Mouse (Mus musculus) limb, embryonic 10.5 days (tissue): ENCODE measurements at regions not wholly inside any gene's neighbourhood (a gene's known extent, or its start where the extent isn't known, plus 50 kb on each side); places are given as distances from the start of the nearest gene placed in this dataset.

Experiments
- DNase-seq: peaks from one replicate; pipeline ENCODE4 v3.0.0-alpha.2; 2017; ENCODE audit warnings: low spot score
- H3K27ac ChIP-seq: fragments of 300-500 bp; sonication (generic); 2 replicates; pipeline ENCODE4 v1.5.1; 2016; ENCODE audit warnings: mild to moderate bottlenecking
- H3K27me3 ChIP-seq: fragments of 300-500 bp; sonication (generic); 2 replicates; pipeline ENCODE4 v1.6.1; 2016; ENCODE audit warnings: low read depth, mild to moderate bottlenecking; ENCODE audit not compliant: poor library complexity, severe bottlenecking
- H3K36me3 ChIP-seq: fragments of 300-500 bp; sonication (generic); 2 replicates; pipeline ENCODE4 v1.6.1; 2016; ENCODE audit warnings: mild to moderate bottlenecking, moderate library complexity
- H3K4me1 ChIP-seq: fragments of 300-500 bp; sonication (generic); 2 replicates; pipeline ENCODE4 v1.6.1; 2016
- H3K4me3 ChIP-seq: fragments of 300-500 bp; sonication (generic); 2 replicates; pipeline ENCODE4 v1.5.1; 2016; ENCODE audit warnings: mild to moderate bottlenecking, moderate library complexity
- H3K9me3 ChIP-seq: fragments of 300-500 bp; sonication (generic); replicated peaks from 2 replicates; pipeline ENCODE4 v1.6.1; 2016; ENCODE audit warnings: mild to moderate bottlenecking
- WGBS: fragments of 180-500 bp; shearing (Covaris S2); methylation state at CpG from one replicate; pipeline ENCODE4 v1.1.7; 2016; 5-methylcytosine and 5-hydroxymethylcytosine counted together

DNA sequence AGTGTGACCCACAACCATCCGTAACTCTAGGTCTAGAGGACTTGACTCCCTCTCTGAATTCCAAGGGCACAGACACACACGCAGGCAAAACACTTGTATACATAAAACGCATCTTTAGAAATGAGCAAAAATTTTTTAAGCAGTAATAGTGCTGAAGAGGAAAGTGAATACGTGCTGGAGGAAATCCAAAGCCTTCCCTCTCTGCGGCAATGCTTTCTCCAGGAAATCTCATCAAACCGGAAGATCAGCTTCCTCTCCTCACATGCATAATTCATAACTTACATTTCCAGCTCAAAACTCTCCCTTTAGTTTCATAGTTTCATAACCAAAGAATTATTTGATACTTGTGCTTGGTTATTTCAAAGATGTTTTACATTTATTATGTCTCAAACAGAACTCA, 209.3 kb upstream of the Cited2 start:
- Histone ChIP-seq H3K27me3 (no peaks in the 10 kb centered on the region), H3K4me3 (no peak overlapping the region), H3K36me3 (no peaks in the 10 kb centered on the region), H3K27ac (no peak overlapping the region), H3K9me3 (no peaks in the 10 kb centered on the region), H3K4me1 (peaks cover 8% of the 10 kb centered on the region)
- 96% methylated on average over 6 of the region's 6 CpGs for WGBS
- no peak for DNase-seq

DNA sequence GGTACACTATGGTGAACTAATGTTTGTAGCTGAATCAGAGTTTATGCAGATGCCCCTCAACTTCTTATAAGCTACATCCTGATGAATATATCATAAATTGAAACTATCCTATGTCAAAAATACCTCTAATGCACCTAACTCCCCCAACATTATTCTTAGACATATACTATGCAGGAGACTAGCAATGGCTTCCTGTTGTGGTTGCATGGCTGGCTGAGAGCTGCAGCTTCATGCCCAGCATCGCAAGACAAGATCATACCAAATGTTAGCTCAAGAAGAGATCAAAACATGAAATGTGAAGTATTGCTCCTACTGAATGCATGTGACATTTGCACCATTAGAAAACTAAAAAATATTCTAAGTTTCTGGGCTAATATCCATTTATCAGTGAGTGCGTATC, 206.9 kb upstream of the Cited2 start:
- Histone ChIP-seq H3K36me3 (no peaks in the 10 kb centered on the region), H3K27me3 (no peaks in the 10 kb centered on the region), H3K4me1 (peaks cover 8% of the 10 kb centered on the region), H3K27ac (no peak overlapping the region), H3K4me3 (no peak overlapping the region), H3K9me3 (no peaks in the 10 kb centered on the region)
- no peak for DNase-seq
- 95% methylated on average over 2 of the region's 2 CpGs for WGBS

DNA sequence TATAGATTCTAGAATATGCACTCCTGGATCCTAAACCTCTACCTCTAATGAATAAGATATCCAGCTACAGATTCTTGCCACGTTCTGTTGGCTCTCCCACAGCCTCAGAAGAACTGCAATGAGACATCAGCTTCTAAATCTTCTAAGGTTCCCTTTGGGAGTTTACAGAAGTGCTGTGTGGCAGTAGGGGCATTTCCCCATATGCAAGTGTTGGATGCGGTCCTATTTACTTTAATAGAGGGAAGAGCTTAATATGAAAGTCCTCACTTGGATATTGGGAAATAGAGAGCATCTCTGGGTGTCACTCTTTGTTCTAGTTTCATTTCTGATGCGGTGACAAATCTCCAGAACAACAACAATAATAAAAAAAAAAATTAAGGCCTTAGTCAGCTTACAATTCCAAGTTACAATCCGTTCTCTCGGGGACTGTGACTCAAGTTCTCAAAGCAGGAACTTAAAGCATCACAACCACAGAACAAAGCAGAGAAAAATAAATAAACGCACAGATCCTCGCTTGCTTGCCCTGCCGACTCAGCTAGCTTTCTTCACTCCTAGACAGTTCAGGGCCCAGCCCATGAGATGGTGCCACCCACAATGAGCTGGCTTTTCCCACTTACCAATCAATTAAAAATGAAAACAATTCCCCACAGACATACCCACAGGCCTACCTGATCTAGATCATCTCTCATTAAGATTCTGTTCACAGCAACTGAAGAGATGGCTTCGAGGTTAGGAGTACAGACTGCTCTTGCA, 204.4 kb upstream of the Cited2 start:
- Histone ChIP-seq H3K27me3 (no peaks in the 10 kb centered on the region), H3K4me1 (peaks cover 10% of the 10 kb centered on the region; the same call in 1 of the 2 replicates), H3K9me3 (no peaks in the 10 kb centered on the region), H3K4me3 (no peak overlapping the region), H3K36me3 (no peaks in the 10 kb centered on the region), H3K27ac (no peak overlapping the region)
- no peak for DNase-seq
- WGBS, result 70% methylated on average over 9 of the region's 9 CpGs

DNA sequence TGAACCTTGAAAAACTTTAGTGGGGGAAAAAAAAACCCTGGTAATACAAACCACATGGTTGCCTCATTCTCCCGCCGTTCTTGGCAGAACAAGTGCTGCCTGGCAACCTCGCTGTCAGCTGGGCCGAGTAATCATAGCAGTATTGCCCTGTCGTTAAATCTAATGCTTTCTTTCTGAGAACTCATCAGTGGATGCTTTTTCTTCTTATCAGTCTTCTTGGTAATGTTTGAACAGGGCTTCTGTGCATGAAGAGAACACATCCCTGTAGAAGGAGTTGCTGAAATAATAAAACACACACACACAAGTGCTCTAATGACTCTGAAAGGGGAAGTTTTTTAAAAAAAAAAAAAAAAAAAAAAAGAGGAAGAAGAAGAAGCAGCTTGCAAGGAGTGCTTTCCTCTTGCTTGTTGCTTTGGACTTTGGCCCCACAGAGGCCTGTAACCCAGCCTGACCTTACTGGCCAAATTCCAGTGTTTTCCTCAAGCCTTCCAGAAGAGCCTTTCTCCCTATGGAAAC, 200.9 kb upstream of the Cited2 start:
- Histone ChIP-seq H3K27me3 (no peaks in the 10 kb centered on the region), H3K4me3 (no peak overlapping the region), H3K9me3 (no peaks in the 10 kb centered on the region), H3K4me1 (peaks cover 10% of the 10 kb centered on the region; the same call in 1 of the 2 replicates), H3K27ac (peak overlapping the region; percentile 73), H3K36me3 (no peaks in the 10 kb centered on the region)
- 20% methylated on average over 5 of the region's 5 CpGs for WGBS
- DNase-seq, result peak; percentile 67

DNA sequence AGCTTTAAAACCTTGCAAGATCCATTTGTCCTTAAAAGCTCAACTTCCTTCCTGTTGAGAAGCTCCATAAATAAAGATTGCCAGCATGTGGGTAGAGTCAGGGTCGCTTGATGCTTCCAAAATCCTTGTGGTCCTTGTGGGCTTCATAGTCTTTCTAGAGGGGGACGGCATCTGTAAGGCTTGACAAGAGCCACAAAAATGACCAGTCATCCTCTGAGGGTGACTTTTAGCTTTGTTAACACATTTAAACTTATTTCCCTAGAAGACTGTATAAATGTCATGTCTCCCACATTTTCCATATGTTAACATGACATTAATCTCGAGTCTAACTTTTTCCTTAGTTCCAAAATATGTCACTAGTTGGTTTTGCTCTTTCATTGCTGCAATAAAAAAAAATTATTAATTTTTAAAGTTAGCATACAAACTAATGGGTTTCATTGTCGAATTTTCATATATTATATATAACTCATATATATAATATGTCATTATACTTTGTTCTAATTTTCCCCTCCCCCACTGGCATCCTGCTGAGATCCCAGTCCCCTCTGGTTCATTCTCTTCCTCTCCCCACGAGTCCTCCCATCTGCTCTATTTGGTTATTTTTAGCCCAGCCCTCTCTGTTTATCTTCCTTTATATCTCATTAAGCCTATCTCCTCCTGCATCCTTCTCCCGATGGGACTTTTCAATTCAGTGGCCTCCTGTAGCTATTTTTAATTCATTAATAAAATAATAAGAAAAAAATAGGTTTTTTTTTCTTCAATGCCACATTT, 199.3 kb upstream of the Cited2 start:
- Histone ChIP-seq H3K36me3 (no peaks in the 10 kb centered on the region), H3K27me3 (no peaks in the 10 kb centered on the region), H3K4me1 (peaks cover 15% of the 10 kb centered on the region), H3K4me3 (no peak overlapping the region), H3K27ac (no peak overlapping the region), H3K9me3 (no peaks in the 10 kb centered on the region)
- DNase-seq, result no peak
- 84% methylated on average over 6 of the region's 6 CpGs for WGBS

DNA sequence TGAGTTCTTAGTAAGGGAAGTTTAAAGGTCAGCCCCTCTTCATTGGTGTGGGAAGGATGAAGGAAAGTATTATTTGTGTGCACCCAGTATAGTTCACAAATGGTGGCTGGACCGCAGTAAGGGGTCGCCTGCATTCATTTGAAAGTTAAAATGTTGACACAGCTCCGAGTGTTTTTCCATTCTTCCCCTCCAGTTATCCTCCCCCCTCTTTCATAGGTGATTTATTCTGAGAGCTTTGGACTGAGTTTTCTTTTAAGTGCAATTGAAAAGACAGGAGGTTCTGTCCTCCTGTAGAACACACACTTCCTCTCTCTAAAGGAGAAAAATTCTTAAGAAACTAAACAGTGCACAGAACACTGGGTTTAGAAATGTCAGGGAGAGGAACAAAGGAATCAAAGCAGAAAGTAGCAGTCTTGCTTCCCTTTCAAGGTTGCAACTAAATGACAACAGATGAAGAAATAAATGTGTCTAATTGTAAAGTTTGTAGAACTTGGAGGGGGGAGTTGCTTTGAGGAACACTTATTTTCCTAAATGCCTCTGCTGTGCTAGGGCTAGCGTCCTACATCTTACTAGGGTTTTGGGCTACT, 195.8 kb upstream of the Cited2 start:
- WGBS, result 86% methylated on average over 4 of the region's 4 CpGs
- Histone ChIP-seq H3K4me1 (peaks cover 7% of the 10 kb centered on the region), H3K27ac (no peak overlapping the region), H3K4me3 (no peak overlapping the region), H3K36me3 (no peaks in the 10 kb centered on the region), H3K27me3 (no peaks in the 10 kb centered on the region), H3K9me3 (no peaks in the 10 kb centered on the region)
- DNase-seq, result no peak

DNA sequence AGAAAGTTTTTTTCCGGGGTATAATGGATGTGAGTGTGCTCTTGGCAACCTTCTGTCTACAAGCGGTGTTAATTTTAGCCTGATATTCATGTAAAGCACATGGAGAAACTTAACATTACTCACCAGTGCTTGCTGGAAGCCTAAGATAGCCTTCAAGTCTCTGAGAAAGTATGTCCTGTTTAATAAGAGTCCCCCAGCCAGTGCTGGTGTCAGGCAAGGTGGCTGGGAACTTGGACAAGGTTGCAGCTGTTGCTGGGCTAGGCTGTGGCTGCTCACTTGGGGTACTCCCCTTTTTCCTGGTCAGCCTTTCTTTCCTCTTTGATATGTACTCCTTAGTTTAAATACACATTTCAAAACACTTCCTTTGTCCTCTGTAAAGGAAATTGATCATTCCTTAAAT, 194.9 kb upstream of the Cited2 start:
- H3K4me3 ChIP-seq, result no peak overlapping the region
- no peaks in the 10 kb centered on the region for H3K27me3 ChIP-seq
- no peaks in the 10 kb centered on the region for H3K9me3 ChIP-seq
- H3K36me3 ChIP-seq, result no peaks in the 10 kb centered on the region
- WGBS, result 87% methylated on average over 2 of the region's 2 CpGs
- no peak overlapping the region for H3K27ac ChIP-seq
- DNase-seq, result no peak
- peaks cover 5% of the 10 kb centered on the region for H3K4me1 ChIP-seq

DNA sequence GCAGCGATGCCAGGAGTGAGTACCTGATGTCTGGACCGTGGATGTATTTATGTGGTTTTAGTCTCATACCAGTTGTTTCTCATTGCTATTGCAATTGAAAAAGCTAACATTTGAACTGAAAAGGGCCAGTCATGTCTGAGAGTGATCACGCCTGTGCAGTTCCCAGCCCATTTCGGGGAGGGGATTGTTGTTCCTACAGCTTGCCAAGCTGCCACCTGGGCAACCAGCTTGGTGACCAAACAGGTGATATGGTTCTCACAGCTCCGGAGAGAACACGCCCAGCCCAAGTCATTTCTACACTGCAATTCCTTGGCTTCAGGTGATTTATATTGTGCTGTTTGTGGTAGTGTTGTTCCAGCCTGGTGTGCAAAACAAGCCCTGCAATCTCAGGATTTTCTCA, 194.2 kb upstream of the Cited2 start:
- Histone ChIP-seq H3K9me3 (no peaks in the 10 kb centered on the region), H3K27me3 (no peaks in the 10 kb centered on the region), H3K4me3 (no peak overlapping the region), H3K36me3 (no peaks in the 10 kb centered on the region), H3K4me1 (peaks cover 5% of the 10 kb centered on the region), H3K27ac (no peak overlapping the region)
- DNase-seq, result no peak
- 86% methylated on average over 6 of the region's 6 CpGs for WGBS

DNA sequence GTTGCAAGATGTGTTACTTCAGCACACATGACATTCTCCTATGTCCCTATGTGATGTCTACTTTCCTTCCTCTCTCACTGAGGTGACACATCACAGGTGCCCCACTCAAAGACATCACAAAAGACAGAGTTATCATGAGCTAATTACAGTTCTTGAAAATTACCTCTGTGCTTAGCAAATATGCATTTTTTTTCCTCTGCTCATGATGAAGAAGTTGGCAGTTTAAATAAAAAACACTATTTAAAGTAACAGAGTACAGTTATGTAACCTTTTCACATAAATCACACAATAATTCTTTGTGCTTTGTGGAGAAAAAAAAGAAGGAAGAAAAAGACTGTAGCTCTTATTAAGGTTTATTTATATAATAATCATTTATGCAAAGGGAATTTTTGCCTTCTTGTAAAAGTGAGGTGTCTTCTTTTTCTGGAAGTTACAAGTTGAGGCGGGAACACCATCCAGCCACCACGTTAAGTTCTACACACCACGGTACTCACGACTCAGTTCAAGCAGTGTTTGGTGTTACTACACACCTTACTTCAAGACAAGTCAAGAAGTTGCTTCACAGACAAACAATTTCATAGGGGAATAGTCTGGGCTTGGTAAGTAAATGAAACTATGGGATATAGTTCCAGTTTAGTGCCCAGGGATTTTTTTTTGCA, 193.0 kb upstream of the Cited2 start:
- Histone ChIP-seq H3K36me3 (no peaks in the 10 kb centered on the region), H3K4me3 (no peak overlapping the region), H3K27me3 (no peaks in the 10 kb centered on the region), H3K9me3 (no peaks in the 10 kb centered on the region), H3K27ac (no peak overlapping the region), H3K4me1 (peaks cover 5% of the 10 kb centered on the region)
- WGBS, result 93% methylated on average over 4 of the region's 4 CpGs
- no peak for DNase-seq

DNA sequence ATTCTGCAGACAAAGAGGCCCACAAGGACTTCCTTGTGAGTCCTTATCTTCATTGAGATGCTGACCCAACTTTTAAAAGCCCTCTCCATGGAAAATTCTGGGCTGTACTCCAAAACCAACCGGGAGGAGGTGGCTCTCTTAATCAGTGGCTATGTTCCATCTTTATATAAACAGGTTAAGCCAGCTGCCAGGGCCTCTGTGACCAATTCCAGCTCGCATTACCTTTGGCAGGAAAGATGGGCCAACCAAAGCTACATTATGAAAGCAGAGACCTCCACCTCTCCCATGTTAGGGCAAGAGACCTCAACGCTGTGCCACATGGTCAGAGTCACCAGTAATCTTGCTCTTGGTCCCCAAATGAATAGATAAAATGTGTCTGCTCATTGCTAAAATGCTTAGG, 192.0 kb upstream of the Cited2 start:
- WGBS, result 93% methylated on average over 3 of the region's 3 CpGs

DNA sequence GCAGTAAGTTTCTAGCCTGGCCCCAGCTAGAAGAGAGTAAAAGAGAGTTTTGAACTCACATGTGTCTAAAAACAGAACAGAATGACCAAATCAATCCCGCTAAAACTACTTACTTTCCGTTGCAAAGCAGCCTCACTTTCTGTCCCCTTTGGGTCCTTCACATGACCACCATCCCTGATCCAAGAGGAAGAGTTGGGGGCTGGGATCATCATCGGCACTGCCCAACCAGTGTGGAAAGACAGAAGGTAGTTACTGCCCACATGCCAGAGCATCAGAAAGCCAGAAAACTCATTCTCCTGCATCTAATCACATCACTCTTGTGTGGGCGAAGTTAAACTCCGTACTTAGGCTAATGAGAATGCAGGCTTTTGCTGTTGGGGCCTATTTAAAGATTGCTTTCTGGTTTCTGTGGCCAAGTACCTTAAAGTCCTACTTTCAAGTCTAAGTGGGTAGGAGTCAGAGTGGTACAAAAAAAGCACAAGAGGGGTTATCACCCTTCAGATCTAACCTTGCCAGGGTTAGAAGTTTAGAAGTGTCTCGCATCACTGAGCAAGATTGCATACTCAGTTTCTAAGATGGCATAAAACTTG, 184.0 kb upstream of the Cited2 start:
- peaks cover 5% of the 10 kb centered on the region for H3K4me1 ChIP-seq
- H3K36me3 ChIP-seq, result no peaks in the 10 kb centered on the region
- no peak overlapping the region for H3K27ac ChIP-seq
- H3K9me3 ChIP-seq, result no peaks in the 10 kb centered on the region
- no peak overlapping the region for H3K4me3 ChIP-seq
- no peak for DNase-seq
- H3K27me3 ChIP-seq, result no peaks in the 10 kb centered on the region
- WGBS, result 87% methylated on average over 6 of the region's 6 CpGs

More for the DNA sequence above, 192.0 kb upstream of the Cited2 start:
- peaks cover 5% of the 10 kb centered on the region for H3K4me1 ChIP-seq
- H3K27ac ChIP-seq, result no peak overlapping the region
- H3K4me3 ChIP-seq, result no peak overlapping the region
- H3K27me3 ChIP-seq, result no peaks in the 10 kb centered on the region
- H3K36me3 ChIP-seq, result no peaks in the 10 kb centered on the region
- no peak for DNase-seq
- no peaks in the 10 kb centered on the region for H3K9me3 ChIP-seq
